Mouse (Mus musculus): Measurements from ENCODE around the gene Krt24. TPM values are rescaled to one million over a fixed set of nuclear protein-coding genes. Genes with fewer than 3 reads are reported as not detected.

Gene Krt24
- polyA plus RNA-seq, 1 experiment from 2014 or later = not detected

Other genes with a start within 250 kb of the Krt24 start
- 125 and 139 TPM in 2 replicates for gene Igfbp4, start 244.0 kb downstream of the Krt24 start, polyA plus RNA-seq (2014; fragmentation: Nextera tagmentation; extraction: Ambion mirVana)
- gene Tns4, start 196.0 kb downstream of the Krt24 start, polyA plus RNA-seq (2014; fragmentation: Nextera tagmentation; extraction: Ambion mirVana) = 0.08 TPM in 1 of 2 replicates, not detected in the other
- not detected in 2 replicates for gene Ccr7, start 130.2 kb downstream of the Krt24 start, polyA plus RNA-seq (2014; fragmentation: Nextera tagmentation; extraction: Ambion mirVana)
- gene Smarce1, start 54.2 kb downstream of the Krt24 start, polyA plus RNA-seq (2014; fragmentation: Nextera tagmentation; extraction: Ambion mirVana) = 214 and 218 TPM in 2 replicates
- gene Krt222, start 41.2 kb downstream of the Krt24 start, polyA plus RNA-seq (2014; fragmentation: Nextera tagmentation; extraction: Ambion mirVana) = 1.9 and 2.5 TPM in 2 replicates
- 0.14 TPM in 1 of 2 replicates, not detected in the other for gene Krt25, start 37.7 kb upstream of the Krt24 start, polyA plus RNA-seq (2014; fragmentation: Nextera tagmentation; extraction: Ambion mirVana)
- gene Krt26, start 52.7 kb upstream of the Krt24 start, polyA plus RNA-seq (2014; fragmentation: Nextera tagmentation; extraction: Ambion mirVana) = not detected in 2 replicates
- gene Krt27, start 65.8 kb upstream of the Krt24 start, polyA plus RNA-seq (2014; fragmentation: Nextera tagmentation; extraction: Ambion mirVana) = not detected in 2 replicates
- 0.17 and 0.34 TPM in 2 replicates for gene Krt28, start 89.6 kb upstream of the Krt24 start, polyA plus RNA-seq (2014; fragmentation: Nextera tagmentation; extraction: Ambion mirVana)
- 30.9 and 33.3 TPM in 2 replicates for gene Krt10, start 104.1 kb upstream of the Krt24 start, polyA plus RNA-seq (2014; fragmentation: Nextera tagmentation; extraction: Ambion mirVana)
- 0.23 TPM in 1 of 2 replicates, not detected in the other for gene Krt12, start 137.0 kb upstream of the Krt24 start, polyA plus RNA-seq (2014; fragmentation: Nextera tagmentation; extraction: Ambion mirVana)
- not detected in 2 replicates for gene Krt20, start 152.9 kb upstream of the Krt24 start, polyA plus RNA-seq (2014; fragmentation: Nextera tagmentation; extraction: Ambion mirVana)
- gene Krt23, start 207.9 kb upstream of the Krt24 start, polyA plus RNA-seq (2014; fragmentation: Nextera tagmentation; extraction: Ambion mirVana) = 0.10 TPM in 1 of 2 replicates, not detected in the other
- not detected in 2 replicates for gene Krt39, start 236.1 kb upstream of the Krt24 start, polyA plus RNA-seq (2014; fragmentation: Nextera tagmentation; extraction: Ambion mirVana)

Measured in forebrain, embryonic 14.5 days (tissue).